Mouse (Mus musculus) embryonic facial prominence, embryonic 11.5 days (tissue): ENCODE measurements at regions not wholly inside any gene's neighbourhood (a gene's known extent, or its start where the extent isn't known, plus 50 kb on each side); places are given as distances from the start of the nearest gene placed in this dataset.

Experiments used
- ATAC-seq: fragments of 200-750 bp; cut with Nextera tagmentation; replicated peaks from 2 replicates; pipeline ENCODE4 v1.8.0; 2017; ENCODE audit warnings: low read depth; ENCODE audit not compliant: insufficient number of reproducible peaks, low FRiP score, low TSS enrichment
- DNase-seq: peaks from one replicate; pipeline ENCODE4 v3.0.0-alpha.2; 2015; ENCODE audit warnings: low spot score
- H3K27ac ChIP-seq: fragments of 300-500 bp; sonication (generic); replicated peaks from 2 replicates; pipeline ENCODE4 v1.5.1; 2014; ENCODE audit warnings: mild to moderate bottlenecking, low read depth, low read length, control low read depth
- H3K27me3 ChIP-seq: fragments of 300-500 bp; sonication (generic); 2 replicates; pipeline ENCODE4 v1.6.1; 2014; ENCODE audit warnings: mild to moderate bottlenecking, low read length, moderate library complexity, mixed read lengths; ENCODE audit not compliant: control insufficient read depth, insufficient read depth
- H3K36me3 ChIP-seq: fragments of 300-500 bp; sonication (generic); replicated peaks from 2 replicates; pipeline ENCODE4 v1.6.1; 2014; ENCODE audit warnings: low read depth, mild to moderate bottlenecking, low read length, moderate library complexity, mixed read lengths; ENCODE audit not compliant: control insufficient read depth, insufficient read depth
- H3K4me1 ChIP-seq: fragments of 300-500 bp; sonication (generic); 2 replicates; pipeline ENCODE4 v1.6.1; 2014; ENCODE audit warnings: low read length, mixed read lengths; ENCODE audit not compliant: control insufficient read depth, insufficient read depth
- H3K4me2 ChIP-seq: fragments of 300-500 bp; sonication (generic); 2 replicates; pipeline ENCODE4 v1.6.1; 2014; ENCODE audit warnings: low read depth, mild to moderate bottlenecking, control low read depth, low read length, moderate library complexity
- H3K4me3 ChIP-seq: fragments of 300-500 bp; sonication (generic); 2 replicates; pipeline ENCODE4 v1.5.1; 2014; ENCODE audit warnings: low read depth, low read length, control low read depth
- H3K9ac ChIP-seq: fragments of 300-500 bp; sonication (generic); replicated peaks from 2 replicates; pipeline ENCODE4 v1.6.1; 2014; ENCODE audit warnings: mild to moderate bottlenecking, control low read depth, low read length
- H3K9me3 ChIP-seq: fragments of 300-500 bp; sonication (generic); replicated peaks from 2 replicates; pipeline ENCODE4 v1.6.1; 2016; ENCODE audit warnings: mild to moderate bottlenecking, low read length, inconsistent platforms, mixed read lengths; ENCODE audit not compliant: control insufficient read depth
- WGBS: fragments of 180-500 bp; shearing (Covaris S2); extraction: QIAGEN DNeasy Blood & Tissue Kit; methylation state at CpG from one replicate; pipeline ENCODE4 v1.1.7; 2014; 5-methylcytosine and 5-hydroxymethylcytosine counted together

- Histone ChIP-seq H3K9ac (no peak overlapping the region), H3K4me1 (no peaks in the 10 kb centered on the region), H3K27me3 (no peaks in the 10 kb centered on the region), H3K9me3 (no peaks in the 10 kb centered on the region), H3K27ac (no peak overlapping the region), H3K4me2 (no peak overlapping the region), H3K36me3 (no peaks in the 10 kb centered on the region), H3K4me3 (no peak overlapping the region)
- no peak for DNase-seq
- ATAC-seq, result no peak
- WGBS, result 77% methylated on average over 5 of the region's 5 CpGs
These were observed 666.5 kb downstream of the Defb40 start for GRCm38 (mm10) chr8:18311597-18311996.

- ATAC-seq (no peak), DNase-seq (no peak)
- no peaks in the 10 kb centered on the region for H3K27me3 ChIP-seq
- H3K4me1 ChIP-seq, result no peaks in the 10 kb centered on the region
- H3K4me3 ChIP-seq, result no peak overlapping the region
- no peak overlapping the region for H3K4me2 ChIP-seq
- H3K9ac ChIP-seq, result no peak overlapping the region
- no peaks in the 10 kb centered on the region for H3K9me3 ChIP-seq
- H3K36me3 ChIP-seq, result no peaks in the 10 kb centered on the region
- WGBS, result 88% methylated on average over 1 of the region's 1 CpGs
- H3K27ac ChIP-seq, result no peak overlapping the region
These were observed 667.1 kb downstream of the Defb40 start for GRCm38 (mm10) chr8:18310927-18311326.

GRCm38 (mm10) chr8:18287536-18288237 lies 690.4 kb downstream of the Defb40 start:
- Histone ChIP-seq H3K4me2 (no peak overlapping the region), H3K36me3 (no peaks in the 10 kb centered on the region), H3K27me3 (no peaks in the 10 kb centered on the region), H3K4me3 (no peak overlapping the region), H3K27ac (no peak overlapping the region), H3K9me3 (no peaks in the 10 kb centered on the region), H3K9ac (no peak overlapping the region), H3K4me1 (no peaks in the 10 kb centered on the region)
- DNase-seq (no peak), ATAC-seq (no peak)
- 72% methylated on average over 8 of the region's 8 CpGs for WGBS

- H3K4me1 ChIP-seq, result no peaks in the 10 kb centered on the region
- no peak for DNase-seq
- no peaks in the 10 kb centered on the region for H3K27me3 ChIP-seq
- ATAC-seq, result no peak
- no peaks in the 10 kb centered on the region for H3K9me3 ChIP-seq
- no peak overlapping the region for H3K9ac ChIP-seq
- no peaks in the 10 kb centered on the region for H3K36me3 ChIP-seq
- no peak overlapping the region for H3K4me3 ChIP-seq
- WGBS, result 90% methylated on average over 4 of the region's 4 CpGs
- H3K4me2 ChIP-seq, result no peak overlapping the region
- no peak overlapping the region for H3K27ac ChIP-seq
These were observed 698.1 kb downstream of the Defb40 start for GRCm38 (mm10) chr8:18279932-18280331.

- DNase-seq, result no peak
- no peak for ATAC-seq
These were observed 709.8 kb downstream of the Defb40 start for GRCm38 (mm10) chr8:18268301-18268700.

GRCm38 (mm10) chr8:18258287-18258961 lies 719.6 kb downstream of the Defb40 start:
- Histone ChIP-seq H3K27me3 (no peaks in the 10 kb centered on the region), H3K36me3 (no peaks in the 10 kb centered on the region), H3K9me3 (no peaks in the 10 kb centered on the region), H3K4me3 (no peak overlapping the region), H3K27ac (no peak overlapping the region), H3K9ac (no peak overlapping the region), H3K4me2 (no peak overlapping the region), H3K4me1 (no peaks in the 10 kb centered on the region)
- 90% methylated on average over 7 of the region's 7 CpGs for WGBS
- DNase-seq (no peak), ATAC-seq (no peak)

More at GRCm38 (mm10) chr8:18268301-18268700, 709.8 kb downstream of the Defb40 start:
- H3K9ac ChIP-seq, result no peak overlapping the region
- no peaks in the 10 kb centered on the region for H3K27me3 ChIP-seq
- no peak overlapping the region for H3K4me3 ChIP-seq
- no peaks in the 10 kb centered on the region for H3K4me1 ChIP-seq
- H3K36me3 ChIP-seq, result no peaks in the 10 kb centered on the region
- no peak overlapping the region for H3K27ac ChIP-seq
- WGBS, result 88% methylated on average over 7 of the region's 7 CpGs
- no peak overlapping the region for H3K4me2 ChIP-seq
- no peaks in the 10 kb centered on the region for H3K9me3 ChIP-seq

GRCm38 (mm10) chr8:18246299-18246698 lies 731.8 kb downstream of the Defb40 start:
- ATAC-seq, result no peak
- 89% methylated on average over 12 of the region's 12 CpGs for WGBS
- no peak for DNase-seq

GRCm38 (mm10) chr8:18217599-18217998 lies 760.5 kb downstream of the Defb40 start:
- Histone ChIP-seq H3K9me3 (no peaks in the 10 kb centered on the region), H3K4me3 (no peak overlapping the region), H3K27ac (no peak overlapping the region), H3K4me2 (no peak overlapping the region), H3K4me1 (no peaks in the 10 kb centered on the region), H3K9ac (no peak overlapping the region), H3K27me3 (no peaks in the 10 kb centered on the region), H3K36me3 (no peaks in the 10 kb centered on the region)
- DNase-seq (no peak), ATAC-seq (no peak)
- 88% methylated on average over 2 of the region's 2 CpGs for WGBS

More at GRCm38 (mm10) chr8:18246299-18246698, 731.8 kb downstream of the Defb40 start:
- H3K9ac ChIP-seq, result no peak overlapping the region
- H3K4me2 ChIP-seq, result no peak overlapping the region
- no peak overlapping the region for H3K27ac ChIP-seq
- no peak overlapping the region for H3K4me3 ChIP-seq
- no peaks in the 10 kb centered on the region for H3K9me3 ChIP-seq
- H3K4me1 ChIP-seq, result no peaks in the 10 kb centered on the region
- no peaks in the 10 kb centered on the region for H3K36me3 ChIP-seq
- H3K27me3 ChIP-seq, result no peaks in the 10 kb centered on the region
